Mouse (Mus musculus) heart, postnatal 0 days (tissue): Measurements from ENCODE around the gene Pomt2. TPM values are rescaled to one million over a fixed set of nuclear protein-coding genes. Genes with fewer than 3 reads are reported as not detected.

Source experiments
- ATAC-seq: fragments of 200-750 bp; cut with Nextera tagmentation; 2 replicates; pipeline ENCODE4 v1.8.0; 2017; ENCODE audit warnings: low read depth, moderate number of reproducible peaks, moderate library complexity; ENCODE audit not compliant: insufficient read depth
- DNase-seq: peaks from one replicate; pipeline ENCODE4 v3.0.0-alpha.2; 2016; ENCODE audit warnings: low spot score
- H3K27ac ChIP-seq: fragments of 300-500 bp; sonication (generic); 2 replicates; pipeline ENCODE4 v1.5.1; 2014; ENCODE audit warnings: low read depth, mild to moderate bottlenecking
- H3K27me3 ChIP-seq: fragments of 300-500 bp; sonication (generic); 2 replicates; pipeline ENCODE4 v1.6.1; 2014; ENCODE audit warnings: low read length, mixed read lengths; ENCODE audit not compliant: control insufficient read depth, insufficient read depth
- H3K36me3 ChIP-seq: fragments of 300-500 bp; sonication (generic); replicated peaks from 2 replicates; pipeline ENCODE4 v1.6.1; 2014; ENCODE audit warnings: low read length, mixed read lengths; ENCODE audit not compliant: control insufficient read depth, insufficient read depth
- H3K4me1 ChIP-seq: fragments of 300-500 bp; sonication (generic); 2 replicates; pipeline ENCODE4 v1.6.1; 2014; ENCODE audit warnings: antibody characterized with exemption; ENCODE audit not compliant: control insufficient read depth, insufficient read depth
- H3K4me2 ChIP-seq: fragments of 300-500 bp; sonication (generic); 2 replicates; pipeline ENCODE4 v1.6.1; 2014; ENCODE audit warnings: low read depth, mild to moderate bottlenecking, low read length, moderate library complexity
- H3K4me3 ChIP-seq: fragments of 300-500 bp; sonication (generic); 2 replicates; pipeline ENCODE4 v1.5.1; 2014; ENCODE audit warnings: low read depth, low read length
- H3K9ac ChIP-seq: fragments of 300-500 bp; sonication (generic); replicated peaks from 2 replicates; pipeline ENCODE4 v1.6.1; 2014; ENCODE audit warnings: low read depth, low read length, mixed read lengths
- H3K9me3 ChIP-seq: fragments of 300-500 bp; sonication (generic); replicated peaks from 2 replicates; pipeline ENCODE4 v1.6.1; 2016; ENCODE audit warnings: low read length; ENCODE audit not compliant: control insufficient read depth
- CTCF ChIP-seq: IDR thresholded peaks from 2 replicates; pipeline ENCODE4 v1.5.1; 2016; ENCODE audit warnings: antibody characterized with exemption, control low read depth, low read depth
- EP300 ChIP-seq: IDR thresholded peaks from 2 replicates; pipeline ENCODE4 v1.6.1; 2016; ENCODE audit warnings: antibody characterized with exemption, low read depth
- WGBS: fragments of 180-500 bp; shearing (Covaris S2); extraction: QIAGEN DNeasy Blood & Tissue Kit; methylation state at CpG from one replicate; pipeline ENCODE4 v1.1.7; 2014; 5-methylcytosine and 5-hydroxymethylcytosine counted together
- polyA plus RNA-seq: library from polyadenylated mRNA; unstranded; fragments of >200 nt; fragmentation: Nextera tagmentation; extraction: Ambion mirVana; gene quantifications from 2 replicates; pipeline ENCODE4 v1.2.1, GENCODE M21; 2015
- total RNA-seq: library from RNA; depleted of rRNA; stranded (reverse); fragments of >200 nt; gene quantifications from 2 replicates; pipeline ENCODE4 v1.2.3, GENCODE M21; 2014; ENCODE audit warnings: low replicate concordance

Gene Pomt2
- total and polyA plus RNA-seq, 2 experiments from 2014 or later = 6.5 to 22.7 TPM

- no peak overlapping the region for H3K4me2 ChIP-seq
- peaks cover 8% of the 10 kb centered on the region for H3K4me1 ChIP-seq
- H3K36me3 ChIP-seq = no peaks in the 10 kb centered on the region
- H3K27me3 ChIP-seq = no peaks in the 10 kb centered on the region
- WGBS = 70% methylated on average over 4 of the region's 4 CpGs
- TF ChIP-seq EP300 (no peak), CTCF (no peak)
- H3K27ac ChIP-seq = no peak overlapping the region
- no peak overlapping the region for H3K4me3 ChIP-seq
- DNase-seq (no peak), ATAC-seq (no peak)
- no peaks in the 10 kb centered on the region for H3K9me3 ChIP-seq
- H3K9ac ChIP-seq = no peak overlapping the region
Observed at GRCm38 (mm10) chr12:87089255-87089654, 58.5 kb downstream of the Pomt2 start.

- Histone ChIP-seq H3K4me3 (no peak overlapping the region), H3K4me2 (no peak overlapping the region), H3K27me3 (no peaks in the 10 kb centered on the region), H3K36me3 (no peaks in the 10 kb centered on the region), H3K4me1 (peaks cover 8% of the 10 kb centered on the region), H3K9me3 (no peaks in the 10 kb centered on the region), H3K9ac (no peak overlapping the region), H3K27ac (no peak overlapping the region)
- WGBS = 35% methylated on average over 4 of the region's 4 CpGs
- ATAC-seq = no peak
- TF ChIP-seq CTCF = no peak; the same call in 1 of the 2 replicates
- no peak for TF ChIP-seq EP300
- no peak for DNase-seq
Observed at GRCm38 (mm10) chr12:87088331-87088730, 59.4 kb downstream of the Pomt2 start.

- ATAC-seq (no peak), DNase-seq (no peak)
- peaks cover 8% of the 10 kb centered on the region for H3K4me1 ChIP-seq
- TF ChIP-seq EP300 (no peak), CTCF (no peak)
- H3K36me3 ChIP-seq = no peaks in the 10 kb centered on the region
- H3K27me3 ChIP-seq = no peaks in the 10 kb centered on the region
- no peak overlapping the region for H3K27ac ChIP-seq
- no peak overlapping the region for H3K4me3 ChIP-seq
- H3K9me3 ChIP-seq = no peaks in the 10 kb centered on the region
- WGBS = 71% methylated on average over 7 of the region's 7 CpGs
- no peak overlapping the region for H3K4me2 ChIP-seq
- H3K9ac ChIP-seq = no peak overlapping the region
Observed at GRCm38 (mm10) chr12:87087236-87087635, 60.5 kb downstream of the Pomt2 start.

DNA sequence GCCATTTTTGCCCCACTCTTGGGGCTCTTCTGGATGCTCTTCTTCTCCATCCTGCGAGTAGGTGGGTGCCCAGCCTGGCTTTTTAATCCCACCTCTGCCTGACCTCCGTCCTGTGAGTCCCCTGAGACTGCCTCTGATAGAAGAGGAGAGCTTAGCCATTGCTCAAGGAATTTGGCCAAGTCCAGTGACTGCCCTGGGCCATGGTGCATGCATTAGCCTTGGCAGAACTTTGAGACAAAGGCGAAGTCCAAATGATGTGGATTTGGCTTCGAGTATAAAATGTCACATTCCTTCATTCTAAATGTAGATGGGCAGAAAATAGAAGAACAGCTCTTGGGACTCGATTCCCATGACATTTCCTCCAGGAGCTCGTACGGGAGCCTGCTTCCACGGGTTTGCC lies 65.0 kb downstream of the Pomt2 start:
- Histone ChIP-seq H3K27ac (no peak overlapping the region), H3K4me2 (no peak overlapping the region), H3K36me3 (no peaks in the 10 kb centered on the region), H3K4me3 (no peak overlapping the region), H3K27me3 (no peaks in the 10 kb centered on the region), H3K9ac (no peak overlapping the region), H3K4me1 (no peaks in the 10 kb centered on the region), H3K9me3 (no peaks in the 10 kb centered on the region)
- ATAC-seq (no peak), DNase-seq (no peak)
- 61% methylated on average over 8 of the region's 8 CpGs for WGBS
- no peak for TF ChIP-seq CTCF
- TF ChIP-seq EP300 = no peak

GRCm38 (mm10) chr12:87076610-87077009 lies 71.2 kb downstream of the Pomt2 start:
- no peak for TF ChIP-seq EP300
- TF ChIP-seq CTCF = no peak
- Histone ChIP-seq H3K4me1 (no peaks in the 10 kb centered on the region), H3K4me3 (no peak overlapping the region), H3K4me2 (no peak overlapping the region), H3K27ac (no peak overlapping the region), H3K9me3 (no peaks in the 10 kb centered on the region), H3K9ac (no peak overlapping the region), H3K36me3 (no peaks in the 10 kb centered on the region), H3K27me3 (no peaks in the 10 kb centered on the region)
- DNase-seq (no peak), ATAC-seq (no peak)
- WGBS = 88% methylated on average over 2 of the region's 2 CpGs

GRCm38 (mm10) chr12:87070520-87070919 lies 77.2 kb downstream of the Pomt2 start:
- H3K9ac ChIP-seq = no peak overlapping the region
- H3K27ac ChIP-seq = no peak overlapping the region
- TF ChIP-seq EP300 = no peak
- TF ChIP-seq CTCF = no peak
- no peaks in the 10 kb centered on the region for H3K27me3 ChIP-seq
- DNase-seq (no peak), ATAC-seq (no peak)
- H3K4me1 ChIP-seq = no peaks in the 10 kb centered on the region
- H3K9me3 ChIP-seq = no peaks in the 10 kb centered on the region
- H3K4me2 ChIP-seq = no peak overlapping the region
- H3K4me3 ChIP-seq = no peak overlapping the region
- no peaks in the 10 kb centered on the region for H3K36me3 ChIP-seq
- WGBS = 65% methylated on average over 5 of the region's 5 CpGs
